Mouse (Mus musculus): ENCODE measurements around the gene Dnm3.

- TF ChIP-seq MAFK (IDR thresholded peaks at IDR 0.05; ENCODE audit: insufficient read depth, low read depth, low read length), result no peak
- no peak for TF ChIP-seq ZNF384 (IDR thresholded peaks at IDR 0.05; ENCODE audit: low read depth, low read length)
- TF ChIP-seq HCFC1 (IDR thresholded peaks at IDR 0.05; ENCODE audit: borderline replicate concordance, insufficient read depth, low read length), result no peak
- no peak for TF ChIP-seq CHD2 (IDR thresholded peaks at IDR 0.05; ENCODE audit: low read depth, low read length)
- no peak for TF ChIP-seq ZC3H11A (IDR thresholded peaks at IDR 0.05; ENCODE audit: borderline replicate concordance, low read depth, low read length)
Measured at GRCm38 (mm10) chr1:161951009-161951779, 526.6 kb downstream of the Dnm3 start.

Measured in ES-E14 (cell line).